Mouse (Mus musculus): ENCODE data around the gene Sbk3. TPM values are rescaled to one million over a fixed set of nuclear protein-coding genes. Genes with fewer than 3 reads are reported as not detected.
"Not testable (repeated sequence)": the region's sequence is repeated elsewhere in the genome, so short reads cannot be mapped to it uniquely, and the experiment has no call there.

The Sbk3 gene
- polyA plus RNA-seq (2015; fragmentation: Nextera tagmentation; extraction: Ambion mirVana): 0.10 and 0.13 TPM in 2 replicates

DNA sequence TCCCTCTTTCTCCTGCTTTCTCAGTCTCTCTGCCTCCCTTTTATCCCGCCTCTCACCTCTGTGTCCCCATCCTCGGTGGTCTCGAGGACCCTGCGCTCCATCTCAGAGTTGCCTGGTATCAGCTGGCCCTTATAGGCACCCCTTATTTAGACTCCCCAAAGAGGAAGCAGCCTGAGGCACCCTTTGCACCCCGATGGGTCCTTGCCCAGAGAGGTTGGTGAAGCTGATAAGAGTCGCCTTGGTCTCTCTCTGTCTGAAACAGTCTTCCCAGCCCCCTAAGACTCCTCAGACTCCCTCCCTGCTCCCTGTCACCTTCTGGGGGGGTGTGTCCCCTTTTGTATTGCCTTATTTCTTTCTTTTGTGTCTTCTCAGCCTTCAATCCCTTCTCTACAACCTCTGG, at the start of gene Sbk3:
Gene Sbk3, minus strand, starts transcription at position 101 of the 400 bp plus-strand sequence.
- no peak for ATAC-seq
- WGBS: 41% methylated on average over 6 of the region's 6 CpGs
- H3K9ac ChIP-seq (replicated peaks): no peak within 1 kb of the TSS
- H3K9me3 ChIP-seq: no peaks in the 10 kb centered on the region
- no peak within 1 kb of the TSS for H3K27ac ChIP-seq
- H3K27me3 ChIP-seq: no peaks in the 10 kb centered on the region
- no peaks in the 10 kb centered on the region for H3K36me3 ChIP-seq
- no peaks in the 10 kb centered on the region for H3K4me1 ChIP-seq (replicated peaks)
- H3K4me2 ChIP-seq (replicated peaks): no peak within 1 kb of the TSS
- no peak within 1 kb of the TSS for H3K4me3 ChIP-seq (replicated peaks)

DNA sequence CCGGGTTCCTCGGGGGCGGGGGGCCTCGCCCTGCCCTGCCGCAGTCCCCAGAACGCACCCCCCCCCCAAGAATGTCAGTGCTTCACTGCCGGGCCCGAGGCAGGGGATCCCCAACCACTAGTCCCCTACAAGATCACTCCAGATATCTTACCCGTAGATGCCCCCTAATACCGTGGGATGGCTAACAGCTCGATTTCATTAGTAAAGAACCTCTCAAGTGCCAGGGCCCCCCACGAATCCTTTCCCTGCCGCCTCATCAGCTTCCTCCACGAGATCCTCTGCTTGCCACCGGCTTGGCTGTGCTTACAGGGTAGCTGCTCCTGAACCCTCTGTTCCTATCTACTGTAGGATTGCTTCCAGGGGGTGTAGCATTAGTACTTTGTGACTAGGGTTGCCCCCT, 49.7 kb upstream of the Sbk3 start:
- no peaks in the 10 kb centered on the region for H3K9me3 ChIP-seq
- H3K4me1 ChIP-seq (replicated peaks): peaks cover 23% of the 10 kb centered on the region
- peak overlapping the region; percentile 97 for H3K9ac ChIP-seq (replicated peaks)
- peaks cover 32% of the 10 kb centered on the region for H3K36me3 ChIP-seq
- peak overlapping the region; percentile 91 for H3K4me2 ChIP-seq (replicated peaks)
- peak; percentile 6 for ATAC-seq
- WGBS: 0% methylated on average over 15 of the region's 15 CpGs
- H3K27me3 ChIP-seq: no peaks in the 10 kb centered on the region
- peak overlapping the region; percentile 87 for H3K4me3 ChIP-seq (replicated peaks)
- peak overlapping the region; percentile 94 for H3K27ac ChIP-seq

DNA sequence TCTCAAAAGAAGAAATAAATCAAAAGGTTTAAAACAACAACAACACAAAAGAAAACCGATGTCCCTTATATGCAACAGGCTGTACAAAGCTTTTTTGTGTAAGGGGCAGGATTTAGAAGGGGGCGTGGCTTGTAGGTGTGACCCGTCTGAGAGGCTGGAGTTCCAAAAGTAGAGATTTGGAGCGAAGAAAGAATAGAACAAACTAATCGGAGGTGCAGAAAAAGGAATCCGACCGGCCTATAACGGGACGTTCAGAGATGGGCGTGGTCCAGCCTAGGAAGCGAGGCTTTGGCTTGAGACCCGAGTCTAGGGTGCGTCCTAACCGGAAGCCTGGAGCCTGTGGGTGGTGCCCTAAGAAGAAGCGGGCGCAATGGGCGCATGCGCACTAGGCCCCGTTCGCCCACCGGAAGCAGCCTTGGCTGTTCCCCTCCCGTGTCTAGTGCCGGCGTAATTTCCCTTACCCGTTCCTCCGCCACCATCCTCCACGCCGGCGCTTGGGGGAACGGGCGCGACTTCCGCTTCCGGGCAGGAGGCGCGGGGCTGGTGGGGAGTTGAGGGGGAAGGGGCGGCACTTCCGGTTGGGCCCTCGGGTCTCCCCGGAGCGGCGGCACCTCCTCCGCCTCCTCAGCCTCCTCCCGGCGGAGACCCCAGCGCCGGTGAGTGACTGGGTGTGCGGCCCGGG, 49.2 kb upstream of the Sbk3 start, which contains the start of the genes Zfp865 and Ccdc106:
Gene Zfp865, plus strand, starts transcription at position 377 of the 682 bp plus-strand sequence.
Gene Ccdc106, plus strand, starts transcription at position 554 of the 682 bp plus-strand sequence.
- ATAC-seq: peak; percentile 92
- Histone ChIP-seq H3K36me3 (peaks cover 32% of the 10 kb centered on the region), H3K27ac (peak within 1 kb of the TSS; percentile 94), H3K4me3 (replicated peaks) (peak within 1 kb of the TSS; percentile 87), H3K4me2 (replicated peaks) (peak within 1 kb of the TSS; percentile 91), H3K4me1 (replicated peaks) (peaks cover 23% of the 10 kb centered on the region), H3K27me3 (no peaks in the 10 kb centered on the region), H3K9me3 (no peaks in the 10 kb centered on the region), H3K9ac (replicated peaks) (peak within 1 kb of the TSS; percentile 97)
- 1% methylated on average over 48 of the region's 49 CpGs for WGBS

DNA sequence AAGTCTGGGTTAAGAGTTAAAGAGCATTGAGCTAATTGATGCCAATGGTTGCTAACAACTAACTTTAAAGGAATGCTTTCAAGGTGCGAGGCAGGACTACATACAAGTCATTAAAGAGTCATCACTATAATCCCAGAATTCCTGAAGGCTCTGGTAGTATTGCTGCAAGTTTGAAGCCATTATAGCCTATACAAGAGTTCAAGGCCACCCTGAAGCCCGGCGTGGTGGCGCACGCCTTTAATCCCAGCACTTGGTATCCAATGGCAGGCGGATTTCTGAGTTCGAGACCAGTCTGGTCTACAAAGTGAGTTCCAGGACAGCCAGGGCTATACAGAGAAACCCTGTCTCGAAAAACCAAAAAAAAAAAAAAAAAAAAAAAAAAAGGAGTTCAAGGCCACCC, 48.6 kb upstream of the Sbk3 start:
- H3K9ac ChIP-seq (replicated peaks); H3K27me3 ChIP-seq; H3K9me3 ChIP-seq: not testable (repeated sequence)
- WGBS: 27% methylated on average over 8 of the region's 8 CpGs
- H3K4me3 ChIP-seq (replicated peaks): peak overlapping the region; percentile 87
- peaks cover 23% of the 10 kb centered on the region for H3K4me1 ChIP-seq (replicated peaks)
- H3K36me3 ChIP-seq: peaks cover 27% of the 10 kb centered on the region
- peak overlapping the region; percentile 91 for H3K4me2 ChIP-seq (replicated peaks)
- peak overlapping the region; percentile 94 for H3K27ac ChIP-seq
- 0 out of 2 replicates have a peak, but pooled peaks have one; percentile 0 for ATAC-seq

- Histone ChIP-seq H3K4me1 (replicated peaks) (peaks cover 32% of the 10 kb centered on the region), H3K4me3 (replicated peaks) (no peak overlapping the region), H3K36me3 (peaks cover 16% of the 10 kb centered on the region), H3K27ac (no peak overlapping the region), H3K9ac (replicated peaks) (no peak overlapping the region), H3K27me3 (no peaks in the 10 kb centered on the region), H3K9me3 (no peaks in the 10 kb centered on the region), H3K4me2 (replicated peaks) (no peak overlapping the region)
- WGBS: 97% methylated on average over 21 of the region's 21 CpGs
- no peak for ATAC-seq
Observed at GRCm38 (mm10) chr7:5017931-5018330, 47.0 kb upstream of the Sbk3 start.

DNA sequence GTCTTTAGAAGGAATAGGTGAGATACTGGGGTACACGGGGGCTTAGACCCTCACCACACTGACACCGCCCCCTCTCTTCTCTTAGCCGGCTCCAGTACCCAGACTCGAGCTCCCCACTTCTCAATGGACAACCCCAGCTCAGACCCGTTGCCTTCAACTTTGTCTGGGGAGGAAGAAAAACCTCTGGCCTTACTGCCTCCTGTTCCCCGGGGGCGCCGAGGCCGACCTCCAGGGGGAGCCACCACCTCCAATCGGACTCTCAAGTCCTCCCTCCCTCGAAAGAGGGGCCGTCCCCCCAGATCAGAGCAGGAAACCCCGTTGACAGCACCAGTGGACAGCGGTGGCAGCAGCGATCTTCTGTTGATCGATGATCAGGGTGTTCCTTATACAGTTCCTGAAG, 46.4 kb upstream of the Sbk3 start:
- Histone ChIP-seq H3K4me1 (replicated peaks) (peaks cover 32% of the 10 kb centered on the region), H3K4me3 (replicated peaks) (no peak overlapping the region), H3K27me3 (no peaks in the 10 kb centered on the region), H3K9me3 (no peaks in the 10 kb centered on the region), H3K4me2 (replicated peaks) (no peak overlapping the region), H3K27ac (no peak overlapping the region), H3K9ac (replicated peaks) (no peak overlapping the region), H3K36me3 (peaks cover 18% of the 10 kb centered on the region)
- 88% methylated on average over 16 of the region's 16 CpGs for WGBS
- no peak for ATAC-seq

DNA sequence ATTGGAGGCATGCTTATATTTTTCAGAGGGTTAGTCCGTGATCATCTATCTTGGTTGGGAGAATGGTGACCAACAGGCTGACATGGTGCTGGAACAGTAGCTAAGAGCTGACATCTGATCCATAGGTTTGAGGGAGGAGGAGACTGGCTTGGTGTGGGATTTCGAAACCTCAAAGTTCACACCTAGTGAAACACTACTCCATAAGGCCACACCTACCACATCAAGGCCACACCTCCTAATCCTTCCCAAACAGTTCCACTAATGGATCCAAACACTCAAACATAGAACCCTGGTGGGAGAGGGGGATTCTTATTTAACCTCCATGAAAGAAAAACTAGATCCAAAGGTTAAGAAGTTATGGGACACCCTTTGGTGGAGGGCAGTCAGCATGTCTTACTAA, 46.0 kb upstream of the Sbk3 start:
- peaks cover 18% of the 10 kb centered on the region for H3K36me3 ChIP-seq
- H3K9me3 ChIP-seq: no peaks in the 10 kb centered on the region
- no peak overlapping the region for H3K4me2 ChIP-seq (replicated peaks)
- no peak overlapping the region for H3K4me3 ChIP-seq (replicated peaks)
- peaks cover 29% of the 10 kb centered on the region for H3K4me1 ChIP-seq (replicated peaks)
- H3K27ac ChIP-seq: no peak overlapping the region
- WGBS: 96% methylated on average over 2 of the region's 2 CpGs
- no peak overlapping the region for H3K9ac ChIP-seq (replicated peaks)
- no peak for ATAC-seq
- no peaks in the 10 kb centered on the region for H3K27me3 ChIP-seq

GRCm38 (mm10) chr7:5016057-5016456, 45.1 kb upstream of the Sbk3 start:
- Histone ChIP-seq H3K27ac (peak overlapping the region; percentile 98), H3K9me3 (no peaks in the 10 kb centered on the region), H3K27me3 (no peaks in the 10 kb centered on the region), H3K4me3 (replicated peaks) (peak overlapping the region; percentile 71), H3K4me1 (replicated peaks) (peaks cover 22% of the 10 kb centered on the region), H3K4me2 (replicated peaks) (peak overlapping the region; percentile 61), H3K9ac (replicated peaks) (peak overlapping the region; percentile 67), H3K36me3 (peaks cover 26% of the 10 kb centered on the region)
- 63% methylated on average over 3 of the region's 3 CpGs for WGBS
- no peak for ATAC-seq

DNA sequence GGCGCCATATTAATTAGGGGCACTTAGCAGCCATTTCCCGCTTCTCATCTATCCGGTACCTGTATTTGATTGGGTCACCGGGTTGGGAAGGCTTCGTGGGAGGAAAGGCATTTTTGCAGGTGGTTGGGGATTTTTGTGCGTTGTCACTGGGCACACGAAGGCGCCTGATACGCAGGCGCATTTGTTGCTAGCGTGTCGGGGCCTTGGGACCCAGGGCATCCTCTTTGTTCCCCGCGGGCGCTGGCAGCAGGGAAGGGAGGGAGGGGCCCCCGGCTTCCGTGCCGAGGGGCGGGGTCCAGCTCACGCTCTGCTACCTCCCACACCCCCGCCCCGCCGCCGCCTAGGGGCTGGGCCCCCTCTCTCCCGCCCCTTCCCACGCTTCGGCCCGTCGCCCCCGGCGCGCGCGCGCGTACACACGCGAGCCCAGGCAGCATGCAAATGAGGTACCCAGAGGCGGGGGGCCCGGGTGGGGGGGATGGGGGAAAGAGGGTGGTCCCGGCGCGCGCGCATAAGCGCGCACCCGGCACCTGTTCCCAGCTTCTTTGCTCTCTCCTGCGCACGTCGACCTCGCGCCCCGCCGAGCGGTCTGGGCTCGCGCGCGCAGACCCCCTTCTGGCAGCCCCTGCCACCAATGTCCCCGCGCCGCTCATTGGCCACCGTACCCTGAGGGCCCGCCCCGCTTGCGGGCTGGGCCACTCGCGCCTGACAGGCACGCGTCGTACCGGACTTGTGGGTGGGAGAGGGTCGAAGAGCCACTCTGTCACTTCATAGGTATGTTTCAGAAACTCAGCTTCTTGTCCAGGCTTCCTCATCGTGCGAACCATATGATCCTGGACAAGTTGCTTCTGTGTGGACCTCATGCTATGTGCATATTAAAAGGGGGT, 44.4 kb upstream of the Sbk3 start, which contains the start of gene Gm44973:
Gene Gm44973, plus strand, starts transcription at position 379 of the 884 bp plus-strand sequence.
- H3K27me3 ChIP-seq: no peaks in the 10 kb centered on the region

GRCm38 (mm10) chr7:5014251-5015117, 43.5 kb upstream of the Sbk3 start, which contains the start of the genes Zfp524 and Fiz1:
Zfp524 (plus strand) TSS chr7:5014415.
Fiz1 (minus strand) TSS chr7:5014697.
- peak within 1 kb of the TSS; percentile 61 for H3K4me2 ChIP-seq (replicated peaks)
- H3K36me3 ChIP-seq: peaks cover 42% of the 10 kb centered on the region
- peak within 1 kb of the TSS; percentile 71 for H3K4me3 ChIP-seq (replicated peaks)
- no peaks in the 10 kb centered on the region for H3K27me3 ChIP-seq
- peaks cover 16% of the 10 kb centered on the region for H3K4me1 ChIP-seq (replicated peaks)
- peak within 1 kb of the TSS; percentile 98 for H3K27ac ChIP-seq
- WGBS: under 1% methylated on average over 42 of the region's 42 CpGs
- peak within 1 kb of the TSS; percentile 83 for H3K9ac ChIP-seq (replicated peaks)
- H3K9me3 ChIP-seq: no peaks in the 10 kb centered on the region
- ATAC-seq: peak; percentile 82

More for the DNA sequence above, 44.4 kb upstream of the Sbk3 start, which contains the start of gene Gm44973:
- peak within 1 kb of the TSS; percentile 98 for H3K27ac ChIP-seq
- peaks cover 33% of the 10 kb centered on the region for H3K36me3 ChIP-seq
- H3K9ac ChIP-seq (replicated peaks): peak within 1 kb of the TSS; percentile 83
- H3K4me3 ChIP-seq (replicated peaks): peak within 1 kb of the TSS; percentile 71
- under 1% methylated on average over 48 of the region's 76 CpGs for WGBS
- H3K4me2 ChIP-seq (replicated peaks): peak within 1 kb of the TSS; percentile 61
- peaks cover 18% of the 10 kb centered on the region for H3K4me1 ChIP-seq (replicated peaks)
- ATAC-seq: peak; percentile 86
- H3K9me3 ChIP-seq: no peaks in the 10 kb centered on the region

Data from midbrain, embryonic 13.5 days (tissue).